Mouse (Mus musculus) kidney, postnatal 25 days (tissue): ENCODE results near the gene Prnd.

Source experiments
- DNase-seq, 2 experiments: peaks; one replicate each; pipeline ENCODE4 v3.0.0; 2021; ENCODE audit warnings: mixed read lengths in 2 of 2

The Prnd gene

GRCm38 (mm10) chr2:131940506-131940905 is 10.2 kb upstream of the Prnd start:
- peak in 1 of 2 experiments; percentile 1 for DNase-seq

GRCm38 (mm10) chr2:131941501-131941900 is 9.2 kb upstream of the Prnd start:
- peak in 1 of 2 experiments; percentile 28 for DNase-seq

GRCm38 (mm10) chr2:131944370-131944769 is 6.3 kb upstream of the Prnd start:
- peak; percentile 0 to 9 for DNase-seq

- peak; percentile 0 to 7 for DNase-seq
These were observed 5.4 kb upstream of the Prnd start for GRCm38 (mm10) chr2:131945225-131945624.

GRCm38 (mm10) chr2:131945765-131946164 is 4.9 kb upstream of the Prnd start:
- peak; percentile 0 to 17 for DNase-seq

GRCm38 (mm10) chr2:131946351-131946750 is 4.3 kb upstream of the Prnd start:
- peak in 1 of 2 experiments; percentile 2 for DNase-seq

GRCm38 (mm10) chr2:131948156-131948555 is 2.5 kb upstream of the Prnd start:
- DNase-seq: no peak

- no peak for DNase-seq
These were observed 1.6 kb upstream of the Prnd start for GRCm38 (mm10) chr2:131948916-131949639.

GRCm38 (mm10) chr2:131949767-131950597 is 679 bp upstream of the Prnd start:
- peak in 1 of 2 experiments; percentile 76 for DNase-seq

GRCm38 (mm10) chr2:131952456-131952855 is 1.8 kb downstream of the Prnd start:
- peak in 1 of 2 experiments; percentile 49 for DNase-seq

GRCm38 (mm10) chr2:131952961-131953538 is 2.4 kb downstream of the Prnd start:
- DNase-seq: peak; percentile 17 to 60

GRCm38 (mm10) chr2:131953711-131954110 is 3.0 kb downstream of the Prnd start:
- no peak for DNase-seq

- DNase-seq: no peak
These were observed 4.2 kb downstream of the Prnd start for GRCm38 (mm10) chr2:131954835-131955234.

GRCm38 (mm10) chr2:131955264-131955663 is 4.6 kb downstream of the Prnd start:
- DNase-seq: peak; percentile 52 to 56

GRCm38 (mm10) chr2:131956336-131957256 is 5.9 kb downstream of the Prnd start:
- no peak for DNase-seq

GRCm38 (mm10) chr2:131957731-131958222 is 7.1 kb downstream of the Prnd start:
- DNase-seq: peak; percentile 32 to 64

GRCm38 (mm10) chr2:131961671-131962070 is 11.0 kb downstream of the Prnd start:
- no peak for DNase-seq

GRCm38 (mm10) chr2:131970597-131970996 is 19.9 kb downstream of the Prnd start:
- no peak for DNase-seq

- DNase-seq: no peak
These were observed 20.4 kb downstream of the Prnd start for GRCm38 (mm10) chr2:131971098-131971497.

GRCm38 (mm10) chr2:131976663-131977062 is 26.0 kb downstream of the Prnd start:
- no peak for DNase-seq

GRCm38 (mm10) chr2:131980866-131981265 is 30.2 kb downstream of the Prnd start:
- DNase-seq: peak; percentile 49 to 82

- DNase-seq: peak; percentile 61 to 74
These were observed 32.0 kb downstream of the Prnd start for GRCm38 (mm10) chr2:131982546-131983196.
